Mouse (Mus musculus) hindbrain, embryonic 11.5 days (tissue): ENCODE results near the gene Bod1. TPM values are rescaled to one million over a fixed set of nuclear protein-coding genes. Genes with fewer than 3 reads are reported as not detected.

Experiments used
- ATAC-seq: fragments of 200-750 bp; cut with Nextera tagmentation; 2 replicates; pipeline ENCODE4 v1.8.0; 2017; ENCODE audit warnings: mild to moderate bottlenecking, moderate TSS enrichment, moderate library complexity; ENCODE audit not compliant: low FRiP score
- DNase-seq: peaks from one replicate; pipeline ENCODE4 v3.0.0-alpha.2; 2015; ENCODE audit warnings: low spot score
- H3K27ac ChIP-seq: fragments of 300-500 bp; sonication (generic); 2 replicates; pipeline ENCODE4 v1.5.1; 2014; ENCODE audit warnings: mild to moderate bottlenecking, low read depth, low read length
- H3K27me3 ChIP-seq: fragments of 300-500 bp; sonication (generic); 2 replicates; pipeline ENCODE4 v1.6.1; 2014; ENCODE audit warnings: mild to moderate bottlenecking, low read length, moderate library complexity, mixed read lengths; ENCODE audit not compliant: control insufficient read depth, insufficient read depth
- H3K36me3 ChIP-seq: fragments of 300-500 bp; sonication (generic); 2 replicates; pipeline ENCODE4 v1.6.1; 2014; ENCODE audit warnings: mild to moderate bottlenecking, low read length, moderate library complexity, mixed read lengths; ENCODE audit not compliant: control insufficient read depth, insufficient read depth
- H3K4me1 ChIP-seq: fragments of 300-500 bp; sonication (generic); replicated peaks from 2 replicates; pipeline ENCODE4 v1.6.1; 2014; ENCODE audit warnings: low read length, mixed read lengths; ENCODE audit not compliant: control insufficient read depth, insufficient read depth
- H3K4me2 ChIP-seq: fragments of 300-500 bp; sonication (generic); replicated peaks from 2 replicates; pipeline ENCODE4 v1.6.1; 2014; ENCODE audit warnings: mild to moderate bottlenecking, low read depth, low read length
- H3K4me3 ChIP-seq: fragments of 300-500 bp; sonication (generic); 2 replicates; pipeline ENCODE4 v1.5.1; 2014; ENCODE audit warnings: low read depth, low read length
- H3K9ac ChIP-seq: fragments of 300-500 bp; sonication (generic); 2 replicates; pipeline ENCODE4 v1.6.1; 2014; ENCODE audit warnings: low read depth, low read length
- H3K9me3 ChIP-seq: fragments of 300-500 bp; sonication (generic); 2 replicates; pipeline ENCODE4 v1.6.1; 2016; ENCODE audit warnings: low read length; ENCODE audit not compliant: control insufficient read depth
- WGBS: fragments of 180-500 bp; shearing (Covaris S2); extraction: QIAGEN DNeasy Blood & Tissue Kit; methylation state at CpG from one replicate; pipeline ENCODE4 v1.1.7; 2014; 5-methylcytosine and 5-hydroxymethylcytosine counted together
- polyA plus RNA-seq: library from polyadenylated mRNA; unstranded; fragments of >200 nt; fragmentation: Nextera tagmentation; extraction: Ambion mirVana; gene quantifications from 2 replicates; pipeline ENCODE4 v1.2.1, GENCODE M21; 2014

The Bod1 gene
- polyA plus RNA-seq, 1 experiment from 2014 or later: 149 TPM

DNA sequence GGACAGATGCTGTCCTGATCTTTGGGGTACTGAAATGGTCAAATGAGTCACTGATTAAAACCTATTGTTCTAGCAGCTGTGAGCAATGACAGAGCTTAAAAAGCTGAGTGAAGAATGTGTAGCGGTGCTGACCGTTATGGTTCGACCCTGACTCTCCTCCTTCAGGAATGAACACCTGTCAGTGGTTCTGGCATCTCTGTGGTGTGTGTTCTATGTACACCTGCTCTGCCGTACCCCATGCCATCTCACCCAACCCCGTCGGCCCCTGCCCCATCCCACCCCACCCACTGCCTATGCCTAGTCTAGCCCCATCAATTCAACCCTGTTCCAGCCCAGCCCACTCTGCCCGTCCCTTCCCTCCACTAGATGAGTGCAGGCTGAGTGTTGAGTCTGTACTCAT is 9.5 kb downstream of the Bod1 start:
- ATAC-seq: no peak
- Histone ChIP-seq H3K9me3 (no peaks in the 10 kb centered on the region), H3K27ac (no peak overlapping the region), H3K27me3 (no peaks in the 10 kb centered on the region), H3K4me3 (no peak overlapping the region), H3K4me2 (no peak overlapping the region), H3K36me3 (peaks cover 13% of the 10 kb centered on the region), H3K4me1 (no peaks in the 10 kb centered on the region), H3K9ac (no peak overlapping the region)
- WGBS: 92% methylated on average over 7 of the region's 7 CpGs
- DNase-seq: no peak

GRCm38 (mm10) chr11:31657806-31658175 is 13.9 kb downstream of the Bod1 start:
- no peak overlapping the region for H3K4me2 ChIP-seq
- H3K4me1 ChIP-seq: no peaks in the 10 kb centered on the region
- ATAC-seq (no peak), DNase-seq (no peak)
- H3K9ac ChIP-seq: no peak overlapping the region
- H3K9me3 ChIP-seq: no peaks in the 10 kb centered on the region
- no peaks in the 10 kb centered on the region for H3K36me3 ChIP-seq
- no peak overlapping the region for H3K4me3 ChIP-seq
- no peak overlapping the region for H3K27ac ChIP-seq
- H3K27me3 ChIP-seq: no peaks in the 10 kb centered on the region

GRCm38 (mm10) chr11:31657168-31657805 is 14.4 kb downstream of the Bod1 start:
- H3K27ac ChIP-seq: no peak overlapping the region

GRCm38 (mm10) chr11:31649507-31649906 is 22.2 kb downstream of the Bod1 start:
- ATAC-seq: no peak
- no peaks in the 10 kb centered on the region for H3K27me3 ChIP-seq
- WGBS: 67% methylated on average over 2 of the region's 2 CpGs

More at GRCm38 (mm10) chr11:31657168-31657805, 14.4 kb downstream of the Bod1 start:
- DNase-seq: no peak
- Histone ChIP-seq H3K36me3 (no peaks in the 10 kb centered on the region), H3K9me3 (no peaks in the 10 kb centered on the region), H3K4me2 (no peak overlapping the region), H3K4me3 (no peak overlapping the region), H3K27me3 (no peaks in the 10 kb centered on the region), H3K9ac (no peak overlapping the region), H3K4me1 (no peaks in the 10 kb centered on the region)
- ATAC-seq: no peak
- WGBS: 72% methylated on average over 5 of the region's 5 CpGs

DNA sequence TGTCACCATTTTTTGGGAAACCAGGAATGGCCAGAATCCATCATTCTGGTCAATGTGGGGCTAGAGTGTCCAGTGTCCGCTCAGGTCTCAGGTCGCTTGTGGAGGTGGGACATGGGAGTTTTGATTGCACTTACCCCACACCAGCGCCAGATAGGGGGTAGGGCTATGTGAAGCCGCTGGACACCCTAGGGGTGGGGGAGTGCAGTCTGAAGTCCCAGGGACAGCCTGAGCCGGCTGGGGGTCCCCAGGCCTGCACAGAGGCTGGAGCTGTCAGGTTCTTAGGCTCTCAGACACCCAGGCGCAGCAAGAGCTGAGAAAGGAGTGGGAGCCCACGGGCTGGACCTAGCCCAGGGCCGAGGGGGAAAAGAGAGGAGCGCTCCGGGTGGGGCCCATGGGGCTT is 24.4 kb downstream of the Bod1 start:
- no peaks in the 10 kb centered on the region for H3K36me3 ChIP-seq
- H3K27ac ChIP-seq: no peak overlapping the region
- H3K27me3 ChIP-seq: no peaks in the 10 kb centered on the region
- no peak overlapping the region for H3K9ac ChIP-seq
- no peaks in the 10 kb centered on the region for H3K9me3 ChIP-seq
- H3K4me1 ChIP-seq: no peaks in the 10 kb centered on the region
- no peak overlapping the region for H3K4me2 ChIP-seq
- ATAC-seq: no peak
- 90% methylated on average over 9 of the region's 10 CpGs for WGBS
- no peak overlapping the region for H3K4me3 ChIP-seq
- no peak for DNase-seq

More at GRCm38 (mm10) chr11:31649507-31649906, 22.2 kb downstream of the Bod1 start:
- DNase-seq: no peak
- Histone ChIP-seq H3K4me1 (no peaks in the 10 kb centered on the region), H3K27ac (no peak overlapping the region), H3K4me3 (no peak overlapping the region), H3K9me3 (no peaks in the 10 kb centered on the region), H3K36me3 (no peaks in the 10 kb centered on the region), H3K9ac (no peak overlapping the region), H3K4me2 (no peak overlapping the region)

DNA sequence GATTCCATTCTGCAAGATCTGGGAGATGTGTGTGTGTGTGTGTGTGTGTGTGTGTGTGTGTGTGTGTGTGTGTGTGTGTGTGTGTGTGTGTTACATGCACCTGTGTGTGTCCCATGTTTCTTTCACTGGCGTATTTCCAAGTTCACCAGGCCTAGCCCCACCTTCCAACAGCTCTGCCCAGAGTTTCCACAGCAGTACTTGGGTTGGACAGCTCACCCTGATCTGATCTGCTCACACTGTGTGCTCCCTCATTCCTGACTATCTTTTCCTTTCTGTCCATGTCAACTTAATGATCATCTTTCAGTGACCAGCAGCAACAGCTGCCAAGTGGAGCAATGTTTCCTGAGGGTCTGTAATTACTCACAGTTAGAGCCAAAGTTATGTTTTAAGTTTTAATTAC is 25.1 kb downstream of the Bod1 start:
- H3K27me3 ChIP-seq: no peaks in the 10 kb centered on the region
- 100% methylated on average over 1 of the region's 1 CpGs for WGBS
- no peak overlapping the region for H3K4me3 ChIP-seq
- DNase-seq (no peak), ATAC-seq (no peak)
- H3K9ac ChIP-seq: no peak overlapping the region
- no peak overlapping the region for H3K27ac ChIP-seq
- H3K4me2 ChIP-seq: no peak overlapping the region
- no peaks in the 10 kb centered on the region for H3K9me3 ChIP-seq
- no peaks in the 10 kb centered on the region for H3K36me3 ChIP-seq
- no peaks in the 10 kb centered on the region for H3K4me1 ChIP-seq

DNA sequence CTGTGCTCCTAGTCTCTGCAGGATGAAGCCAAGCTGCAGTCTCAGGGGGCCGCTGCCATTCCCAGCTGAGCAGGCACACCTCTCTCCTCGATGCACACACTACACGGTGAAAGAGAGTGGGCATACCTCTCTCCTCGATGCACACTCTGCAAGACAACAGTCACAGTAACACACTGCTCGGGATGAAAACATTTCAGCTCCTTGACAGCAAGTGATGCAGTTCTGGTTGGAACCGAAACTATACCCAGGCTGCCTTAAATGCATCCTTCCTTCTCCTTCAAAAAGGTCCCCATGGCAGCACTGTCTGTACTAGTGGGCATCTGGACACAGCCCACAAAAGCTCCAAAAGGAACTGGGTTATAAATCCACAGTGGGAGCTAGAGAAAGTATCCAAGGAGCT is 28.6 kb downstream of the Bod1 start:
- ATAC-seq (no peak), DNase-seq (no peak)
- 73% methylated on average over 6 of the region's 6 CpGs for whole genome bisulfite sequencing
- Histone ChIP-seq H3K27me3 (no peaks in the 10 kb centered on the region), H3K4me3 (no peak overlapping the region), H3K27ac (no peak overlapping the region), H3K4me1 (no peaks in the 10 kb centered on the region), H3K36me3 (no peaks in the 10 kb centered on the region), H3K9ac (no peak overlapping the region), H3K9me3 (no peaks in the 10 kb centered on the region), H3K4me2 (no peak overlapping the region)

GRCm38 (mm10) chr11:31641066-31641810 is 30.4 kb downstream of the Bod1 start:
- H3K4me2 ChIP-seq: no peak overlapping the region
- H3K4me3 ChIP-seq: no peak overlapping the region
- no peak overlapping the region for H3K9ac ChIP-seq
- ATAC-seq (no peak), DNase-seq (no peak)
- 44% methylated on average over 3 of the region's 3 CpGs for WGBS
- H3K9me3 ChIP-seq: no peaks in the 10 kb centered on the region
- H3K36me3 ChIP-seq: no peaks in the 10 kb centered on the region
- no peaks in the 10 kb centered on the region for H3K4me1 ChIP-seq
- no peak overlapping the region for H3K27ac ChIP-seq
- no peaks in the 10 kb centered on the region for H3K27me3 ChIP-seq

- 81% methylated on average over 5 of the region's 5 CpGs for WGBS
- no peak overlapping the region for H3K9ac ChIP-seq
- H3K9me3 ChIP-seq: no peaks in the 10 kb centered on the region
- no peak overlapping the region for H3K4me2 ChIP-seq
- ATAC-seq (no peak), DNase-seq (no peak)
- H3K27me3 ChIP-seq: no peaks in the 10 kb centered on the region
- H3K4me1 ChIP-seq: no peaks in the 10 kb centered on the region
- no peak overlapping the region for H3K27ac ChIP-seq
- no peaks in the 10 kb centered on the region for H3K36me3 ChIP-seq
- no peak overlapping the region for H3K4me3 ChIP-seq
These were observed 31.5 kb downstream of the Bod1 start for GRCm38 (mm10) chr11:31640187-31640586.
